Mouse (Mus musculus) MEL (cell line): ENCODE measurements around the gene Arhgap42. TPM values are rescaled to one million over a fixed set of nuclear protein-coding genes. Genes with fewer than 3 reads are reported as not detected.

Source experiments
- DNase-seq: peaks from one replicate; pipeline ENCODE4 v3.0.0; 2011; ENCODE audit warnings: low read depth, low spot score
- H3K27ac ChIP-seq: 2 replicates; pipeline ENCODE4 v1.5.1; 2012; ENCODE audit warnings: low read depth, mild to moderate bottlenecking, control low read depth, low read length, moderate library complexity; ENCODE audit not compliant: control insufficient read depth
- H3K27me3 ChIP-seq, 2 experiments: fragments of 150-350 bp in 1 of 2; sonication (generic) in 1 of 2; 2 replicates each; pipeline ENCODE4 v1.6.1; 2012; ENCODE audit warnings: low read length in 2 of 2, mild to moderate bottlenecking in 2 of 2, improper control_type of control experiment in 1 of 2, moderate library complexity in 1 of 2; ENCODE audit not compliant: insufficient read depth in 2 of 2, control insufficient read depth in 1 of 2
- H3K36me3 ChIP-seq, 2 experiments: 2 replicates each; pipeline ENCODE4 v1.6.1; 2012 to 2014; ENCODE audit warnings: low read length in 2 of 2, improper control_type of control experiment in 1 of 2, inconsistent platforms in 1 of 2, mild to moderate bottlenecking in 1 of 2; ENCODE audit not compliant: insufficient read depth in 2 of 2, control insufficient read depth in 1 of 2
- H3K4me1 ChIP-seq, 2 experiments: fragments of 150-350 bp in 1 of 2; sonication (generic) in 1 of 2; 2 replicates each; pipeline ENCODE4 v1.6.1; 2012; ENCODE audit warnings: low read length in 2 of 2, improper control_type of control experiment in 1 of 2, mild to moderate bottlenecking in 1 of 2; ENCODE audit not compliant: insufficient read depth in 2 of 2, control insufficient read depth in 1 of 2
- H3K4me3 ChIP-seq, 2 experiments: fragments of 150-350 bp in 1 of 2; sonication (generic) in 1 of 2; 2 replicates each; pipeline ENCODE4 v1.5.1; 2012; ENCODE audit warnings: low read depth in 2 of 2, low read length in 2 of 2, mild to moderate bottlenecking in 2 of 2, moderate library complexity in 2 of 2, control low read depth in 1 of 2, improper control_type of control experiment in 1 of 2; ENCODE audit not compliant: control insufficient read depth in 1 of 2, insufficient read depth in 1 of 2
- H3K79me2 ChIP-seq: 2 replicates; pipeline ENCODE4 v1.6.1; 2012; ENCODE audit warnings: mild to moderate bottlenecking, low read length, moderate library complexity; ENCODE audit not compliant: control insufficient read depth, poor library complexity, insufficient read depth
- H3K9ac ChIP-seq: 2 replicates; pipeline ENCODE4 v1.6.1; 2012; ENCODE audit warnings: low read depth, mild to moderate bottlenecking, control low read depth, low read length, moderate library complexity; ENCODE audit not compliant: control insufficient read depth, poor library complexity, severe bottlenecking
- H3K9me3 ChIP-seq: fragments of 150-350 bp; sonication (generic); replicated peaks from 2 replicates; pipeline ENCODE4 v1.6.1; 2012; ENCODE audit warnings: mild to moderate bottlenecking, low read length, improper control_type of control experiment, moderate library complexity; ENCODE audit not compliant: insufficient read depth
- BHLHE40 ChIP-seq: IDR thresholded peaks from 2 replicates; pipeline ENCODE4 v1.6.1; 2012; ENCODE audit warnings: low read depth, mild to moderate bottlenecking, inconsistent platforms, low read length, improper control_type of control experiment, borderline replicate concordance
- CHD2 ChIP-seq: IDR thresholded peaks from 2 replicates; pipeline ENCODE4 v1.6.1; 2011; ENCODE audit warnings: low read length, improper control_type of control experiment
- CTCF ChIP-seq, 3 experiments: IDR thresholded peaks in 2 of 3; conservative IDR thresholded peaks in 1 of 3; 2 replicates each; pipeline ENCODE4 v1.5.1; 2011 to 2012; ENCODE audit warnings: low read length in 3 of 3, low read depth in 2 of 3, mild to moderate bottlenecking in 2 of 3, improper control_type of control experiment in 1 of 3, inconsistent platforms in 1 of 3, mixed read lengths in 1 of 3, moderate library complexity in 1 of 3; ENCODE audit not compliant: control insufficient read depth in 1 of 3, insufficient read depth in 1 of 3, poor library complexity in 1 of 3, severe bottlenecking in 1 of 3
- E2F4 ChIP-seq: IDR thresholded peaks from 2 replicates; pipeline ENCODE4 v1.6.1; 2011; ENCODE audit warnings: low read depth, low read length, improper control_type of control experiment, borderline replicate concordance
- GATA1 ChIP-seq: IDR thresholded peaks from 2 replicates; pipeline ENCODE4 v1.6.1; 2011; ENCODE audit warnings: low read depth, low read length, improper control_type of control experiment
- JUND ChIP-seq: IDR thresholded peaks from 2 replicates; pipeline ENCODE4 v1.6.1; 2011; ENCODE audit warnings: low read depth, mild to moderate bottlenecking, improper control_type of control experiment, low read length
- MAZ ChIP-seq: IDR thresholded peaks from 2 replicates; pipeline ENCODE4 v1.6.1; 2012; ENCODE audit warnings: low read depth, mild to moderate bottlenecking, inconsistent platforms, low read length, improper control_type of control experiment
- MYB ChIP-seq: IDR thresholded peaks from 2 replicates; pipeline ENCODE4 v1.6.1; 2011; ENCODE audit warnings: mild to moderate bottlenecking, low read depth, low read length, improper control_type of control experiment
- MYC ChIP-seq: IDR thresholded peaks from 2 replicates; pipeline ENCODE4 v1.6.1; 2011; ENCODE audit warnings: low read depth, mild to moderate bottlenecking, low read length, improper control_type of control experiment, moderate library complexity
- NRF1 ChIP-seq: IDR thresholded peaks from 2 replicates; pipeline ENCODE4 v1.6.1; 2014; ENCODE audit warnings: low read depth, mild to moderate bottlenecking, inconsistent platforms, low read length, improper control_type of control experiment, moderate library complexity; ENCODE audit not compliant: poor library complexity, insufficient read depth, severe bottlenecking
- RCOR1 ChIP-seq: IDR thresholded peaks from 2 replicates; pipeline ENCODE4 v1.6.1; 2012; ENCODE audit warnings: low read depth, mild to moderate bottlenecking, inconsistent platforms, low read length, improper control_type of control experiment
- SIN3A ChIP-seq: IDR thresholded peaks from 2 replicates; pipeline ENCODE4 v1.6.1; 2012; ENCODE audit warnings: low read length, improper control_type of control experiment, inconsistent platforms
- TAL1 ChIP-seq: IDR thresholded peaks from 2 replicates; pipeline ENCODE4 v1.6.1; 2012; ENCODE audit warnings: mild to moderate bottlenecking, inconsistent platforms, low read length, moderate library complexity, mixed read lengths
- TBP ChIP-seq: IDR thresholded peaks from 2 replicates; pipeline ENCODE4 v1.8.0; 2011; ENCODE audit warnings: low read depth, low read length, improper control_type of control experiment
- UBTF ChIP-seq: IDR thresholded peaks from 2 replicates; pipeline ENCODE4 v1.6.1; 2012; ENCODE audit warnings: low read depth, mild to moderate bottlenecking, inconsistent platforms, low read length, improper control_type of control experiment, moderate library complexity, borderline replicate concordance; ENCODE audit not compliant: insufficient read depth
- USF2 ChIP-seq, 2 experiments: IDR thresholded peaks; 2 replicates each; pipeline ENCODE4 v1.6.1; 2011 to 2012; ENCODE audit warnings: improper control_type of control experiment in 2 of 2, low read length in 2 of 2, borderline replicate concordance in 1 of 2, inconsistent platforms in 1 of 2, low read depth in 1 of 2, mild to moderate bottlenecking in 1 of 2; ENCODE audit not compliant: insufficient read depth in 1 of 2
- ZKSCAN1 ChIP-seq: IDR thresholded peaks from 2 replicates; pipeline ENCODE4 v1.6.1; 2012; ENCODE audit warnings: low read depth, mild to moderate bottlenecking, inconsistent platforms, low read length, improper control_type of control experiment, moderate library complexity
- polyA plus RNA-seq, 2 experiments: library from polyadenylated mRNA; stranded (reverse) in 1 of 2; unstranded in 1 of 2; fragments of >175 nt in 1 of 2; fragments of >200 nt in 1 of 2; gene quantifications; 2 replicates each; pipeline versions ENCODE4 v1.2.1 to v1.2.4; 2012; ENCODE audit warnings: low replicate concordance in 2 of 2, low read depth in 1 of 2; ENCODE audit not compliant: insufficient read length in 2 of 2, insufficient read depth in 1 of 2, missing spikeins in 1 of 2
- total RNA-seq: library from RNA; depleted of rRNA; stranded (reverse); fragments of 300-350 nt; gene quantifications from 2 replicates; pipeline ENCODE4 v1.2.3, GENCODE M21; 2012

Gene Arhgap42
- total and polyA plus RNA-seq, 3 experiments = not detected

- no peaks in the 10 kb centered on the region for H3K9me3 ChIP-seq
- TF ChIP-seq TAL1 (no peak), RCOR1 (no peak), SIN3A (no peak), MYC (no peak), USF2 (IDR thresholded peaks at IDR 0.05; ENCODE audit: borderline replicate concordance in 1 of 2, insufficient read depth in 1 of 2, low read depth in 1 of 2, low read length in 2 of 2) (no peak), BHLHE40 (no peak)
- TF ChIP-seq, all 39 proteins: peak for 0
- no peak for DNase-seq
- Histone ChIP-seq H3K79me2 (no peaks in the 10 kb centered on the region), H3K27me3 (no peaks in the 10 kb centered on the region), H3K9ac (no peak overlapping the region), H3K27ac (no peak overlapping the region), H3K36me3 (no peaks in the 10 kb centered on the region), H3K4me1 (no peaks in the 10 kb centered on the region), H3K4me3 (no peak overlapping the region)
Measured at GRCm38 (mm10) chr9:9173091-9173490, 65.8 kb downstream of the Arhgap42 start.

- Histone ChIP-seq H3K79me2 (no peaks in the 10 kb centered on the region), H3K27me3 (no peaks in the 10 kb centered on the region), H3K4me1 (no peaks in the 10 kb centered on the region), H3K9me3 (no peaks in the 10 kb centered on the region), H3K36me3 (no peaks in the 10 kb centered on the region)
- TF ChIP-seq GATA1 (no peak), BHLHE40 (no peak), TBP (no peak), UBTF (no peak), ZKSCAN1 (no peak), MYB (no peak), CTCF (IDR thresholded peaks at IDR 0.05 in 2 of 3, conservative IDR thresholded peaks at IDR 0.05 in 1 of 3; ENCODE audit: control insufficient read depth in 1 of 3, insufficient read depth in 1 of 3, low read depth in 2 of 3, low read length in 3 of 3, poor library complexity in 1 of 3, severe bottlenecking in 1 of 3) (no peak), USF2 (IDR thresholded peaks at IDR 0.05; ENCODE audit: borderline replicate concordance in 1 of 2, insufficient read depth in 1 of 2, low read depth in 1 of 2, low read length in 2 of 2) (no peak), TAL1 (no peak; the same call in 1 of the 2 replicates)
- TF ChIP-seq, all 39 proteins: peak for 0
- Histone ChIP-seq H3K9ac (no peak overlapping the region), H3K4me3 (no peak overlapping the region), H3K27ac (no peak overlapping the region)
- DNase-seq = no peak
Measured at GRCm38 (mm10) chr9:9171146-9171816, 67.6 kb downstream of the Arhgap42 start.

- H3K27me3 ChIP-seq = no peaks in the 10 kb centered on the region
- no peak overlapping the region for H3K4me3 ChIP-seq
- no peaks in the 10 kb centered on the region for H3K79me2 ChIP-seq
- H3K27ac ChIP-seq = no peak overlapping the region
- TF ChIP-seq JUND = no peak
- TF ChIP-seq UBTF = no peak
- TF ChIP-seq MYB = no peak
- no peak for TF ChIP-seq CHD2
- TF ChIP-seq MAZ = no peak
- TF ChIP-seq TBP = no peak
- TF ChIP-seq NRF1 = no peak
- TF ChIP-seq E2F4 = no peak
- no peaks in the 10 kb centered on the region for H3K36me3 ChIP-seq
- no peaks in the 10 kb centered on the region for H3K4me1 ChIP-seq
- H3K9ac ChIP-seq = no peak overlapping the region
- H3K9me3 ChIP-seq = no peaks in the 10 kb centered on the region
- no peak for DNase-seq
Measured at GRCm38 (mm10) chr9:9165641-9166063, 73.2 kb downstream of the Arhgap42 start.
